Mouse (Mus musculus) induced T-regulatory cell, adult 2 months (primary cell): Measurements from ENCODE around the gene Gm3646.

ENCODE experiments used
- DNase-seq: peaks from one replicate; pipeline ENCODE4 v3.0.0-alpha.2; 2012; ENCODE audit warnings: low read depth

The Gm3646 gene

DNA sequence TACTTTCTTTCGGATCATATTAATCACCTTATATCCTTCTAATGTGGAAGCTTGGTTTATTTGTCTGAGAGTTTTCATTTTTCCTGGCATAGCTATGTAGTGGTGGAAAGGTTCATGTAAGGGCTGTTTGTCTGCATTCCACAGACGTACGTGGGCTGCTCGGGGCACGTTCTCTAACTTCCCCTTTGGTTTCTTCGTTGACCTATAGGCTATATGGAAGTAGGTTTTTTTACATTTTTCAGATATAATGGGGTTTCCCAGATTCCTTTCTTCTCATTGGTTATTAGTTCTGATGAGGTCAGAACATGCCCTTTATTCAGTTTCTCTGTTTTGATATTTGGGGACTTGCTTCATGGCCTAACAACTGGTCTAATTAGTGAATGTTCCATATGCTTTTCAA, 23.3 kb downstream of the Gm3646 start:
- DNase-seq: no peak

DNA sequence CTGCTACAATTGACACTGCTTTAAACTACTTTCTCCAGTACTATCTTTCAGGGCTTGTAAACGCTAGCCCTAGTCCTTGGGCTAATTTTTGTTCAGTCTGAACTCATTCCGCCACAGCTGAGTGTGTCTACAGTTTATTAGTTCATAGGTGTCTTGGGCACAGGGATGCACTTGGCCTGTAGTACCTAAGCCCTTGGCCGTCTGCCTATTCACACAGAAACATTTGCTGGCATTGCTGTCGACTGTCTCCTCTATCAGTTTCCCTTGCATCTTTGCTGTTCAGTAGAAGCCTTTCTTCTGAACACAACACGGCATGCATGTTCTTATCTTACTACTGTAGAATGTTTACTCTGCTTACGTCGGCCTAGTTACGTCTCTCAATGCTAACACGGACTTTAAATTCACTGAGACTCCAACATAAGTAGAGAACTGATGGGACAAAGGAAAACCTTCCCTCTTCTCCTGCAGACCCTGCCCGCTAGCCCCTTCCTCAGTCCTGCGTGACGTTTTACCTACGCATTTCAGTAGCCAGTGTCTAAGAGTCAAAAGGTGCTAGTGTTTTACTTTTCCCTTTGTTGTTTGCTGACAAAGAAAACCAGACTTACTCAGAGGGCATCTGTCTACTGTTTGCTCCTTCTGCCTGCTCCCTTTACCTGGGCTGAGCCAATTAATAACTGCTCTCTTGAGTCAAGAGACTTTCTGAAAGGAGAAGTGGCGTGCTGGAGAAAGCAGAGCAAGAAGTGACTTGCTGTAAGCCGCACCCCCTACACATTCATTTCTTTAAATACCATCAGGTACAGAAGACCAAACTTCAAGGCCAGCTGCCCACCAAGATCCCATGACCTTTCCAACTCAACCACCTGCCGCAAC, 25.8 kb downstream of the Gm3646 start:
- no peak for DNase-seq

DNA sequence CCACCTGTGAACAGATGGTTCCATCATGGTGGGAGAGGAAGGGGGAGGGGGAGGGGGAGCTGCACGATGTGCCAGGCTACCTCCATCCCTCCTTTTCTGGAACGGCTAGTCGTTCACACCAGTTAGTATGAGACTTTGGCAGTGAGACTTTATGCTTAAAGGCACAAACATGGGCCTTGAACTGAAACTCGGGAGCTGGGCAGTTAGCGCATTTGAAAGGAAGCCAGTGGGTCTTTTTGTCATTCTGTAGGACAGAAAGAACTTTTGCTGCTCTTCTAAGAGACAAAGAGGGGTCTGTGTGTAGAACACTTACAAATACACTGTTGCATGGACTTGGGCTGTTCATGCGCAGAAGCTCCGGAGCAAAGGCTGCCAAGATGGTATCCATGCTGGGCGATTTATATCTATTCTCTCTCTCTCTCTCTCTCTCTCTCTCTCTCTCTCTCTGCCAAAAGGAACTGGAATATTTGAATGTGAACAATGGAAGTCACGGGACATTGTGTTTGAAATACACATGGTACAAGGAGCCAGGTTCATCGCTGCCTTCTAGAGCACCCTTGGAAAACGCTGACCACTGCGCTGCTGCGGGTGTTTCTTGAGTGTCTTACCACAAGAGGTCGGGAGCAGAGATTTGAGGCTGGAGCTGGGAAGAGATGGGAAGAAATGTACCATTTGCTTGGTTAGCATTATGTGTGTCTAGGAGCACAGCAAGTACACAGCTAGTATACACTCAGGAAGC, 31.0 kb downstream of the Gm3646 start:
- no peak for DNase-seq

DNA sequence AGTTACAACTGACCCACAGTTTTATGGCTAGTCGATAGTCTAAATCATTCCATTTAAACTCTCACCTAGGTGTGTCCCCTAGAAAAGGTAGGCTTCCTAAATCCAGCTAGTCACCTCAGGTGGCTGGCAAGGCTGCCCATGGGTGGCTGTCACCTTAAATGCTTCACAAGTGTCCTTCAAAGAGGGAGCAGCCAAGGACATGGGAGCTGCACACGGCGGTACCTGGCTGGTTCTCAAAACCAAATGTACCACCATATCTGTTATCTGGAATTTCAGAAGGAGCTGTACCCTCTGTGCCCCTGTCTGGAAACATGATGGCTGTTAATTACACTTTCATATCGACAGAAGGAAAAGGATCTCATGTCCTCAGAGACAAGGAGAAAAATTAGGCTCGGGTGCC, 31.6 kb downstream of the Gm3646 start:
- DNase-seq: no peak

DNA sequence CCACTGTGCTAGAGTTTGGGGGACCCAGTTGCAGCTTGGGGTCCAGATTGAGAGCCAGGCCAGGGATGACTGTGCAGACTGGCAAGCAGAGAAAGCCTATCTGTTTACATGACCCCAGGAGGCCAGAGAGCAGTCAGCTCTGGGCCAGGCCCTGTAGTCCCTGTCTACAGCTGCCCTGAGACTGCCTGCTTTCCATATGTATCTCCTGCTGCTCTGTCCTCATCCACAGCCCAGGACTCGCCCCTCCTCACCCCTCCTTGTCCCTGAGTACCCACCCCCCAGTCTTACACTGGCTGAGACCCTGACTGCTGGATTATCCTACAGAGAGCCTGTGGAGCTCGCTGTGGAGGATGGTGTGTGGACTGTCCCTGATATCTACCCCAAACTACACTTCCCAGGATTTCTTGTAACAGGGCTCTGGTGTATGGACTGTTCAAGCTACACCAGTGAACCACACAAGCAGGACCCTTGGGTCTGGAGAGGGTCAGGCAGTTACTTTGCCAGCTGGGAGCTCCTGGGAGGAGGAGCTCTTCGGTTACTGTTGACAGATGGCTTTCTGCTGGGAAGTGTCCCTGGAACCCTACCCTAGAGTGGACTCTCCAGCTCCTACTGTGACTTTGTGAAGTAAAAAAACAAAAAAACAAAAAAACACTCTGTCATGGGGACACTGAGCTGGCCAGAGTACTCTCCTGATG, 32.6 kb downstream of the Gm3646 start:
- DNase-seq: no peak

DNA sequence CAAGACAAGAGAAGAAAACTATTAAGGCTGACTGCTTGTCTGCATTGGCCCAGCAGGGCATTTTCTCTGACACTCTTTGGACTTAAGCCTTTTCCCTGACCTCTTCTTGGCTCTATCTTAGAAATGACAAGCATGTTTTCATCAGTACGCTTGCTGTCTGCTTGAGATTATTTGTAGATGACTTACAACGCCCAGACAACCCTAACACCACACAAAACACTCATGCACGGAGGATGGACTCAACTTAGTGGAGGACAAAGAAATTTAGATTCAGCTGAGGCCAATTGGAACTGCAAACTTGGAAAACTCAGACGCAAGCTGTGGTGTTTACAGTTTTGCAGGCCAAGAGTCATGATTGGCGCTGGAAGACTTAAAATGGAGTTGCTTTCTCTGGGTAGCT, 34.7 kb downstream of the Gm3646 start:
- DNase-seq: no peak

DNA sequence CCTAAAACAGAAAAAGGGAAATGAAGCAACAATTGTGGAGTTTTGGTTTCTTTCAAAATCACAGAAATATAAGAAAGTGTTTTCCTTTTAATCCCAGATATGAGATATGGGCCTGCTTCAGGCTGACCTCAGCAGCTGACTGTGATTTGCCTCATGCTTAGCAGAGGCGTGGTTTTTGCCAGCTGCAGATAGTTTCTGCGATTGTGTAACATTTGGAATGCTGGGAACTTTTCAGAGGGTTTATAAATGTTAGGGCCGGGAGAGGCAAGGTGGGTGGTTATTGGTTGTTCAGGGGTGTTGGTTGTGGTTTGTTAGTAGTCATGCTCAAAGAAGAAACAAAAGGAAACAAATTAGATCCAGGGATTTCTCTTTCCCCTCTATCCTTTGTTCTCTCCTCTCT, 37.1 kb downstream of the Gm3646 start:
- DNase-seq: no peak

DNA sequence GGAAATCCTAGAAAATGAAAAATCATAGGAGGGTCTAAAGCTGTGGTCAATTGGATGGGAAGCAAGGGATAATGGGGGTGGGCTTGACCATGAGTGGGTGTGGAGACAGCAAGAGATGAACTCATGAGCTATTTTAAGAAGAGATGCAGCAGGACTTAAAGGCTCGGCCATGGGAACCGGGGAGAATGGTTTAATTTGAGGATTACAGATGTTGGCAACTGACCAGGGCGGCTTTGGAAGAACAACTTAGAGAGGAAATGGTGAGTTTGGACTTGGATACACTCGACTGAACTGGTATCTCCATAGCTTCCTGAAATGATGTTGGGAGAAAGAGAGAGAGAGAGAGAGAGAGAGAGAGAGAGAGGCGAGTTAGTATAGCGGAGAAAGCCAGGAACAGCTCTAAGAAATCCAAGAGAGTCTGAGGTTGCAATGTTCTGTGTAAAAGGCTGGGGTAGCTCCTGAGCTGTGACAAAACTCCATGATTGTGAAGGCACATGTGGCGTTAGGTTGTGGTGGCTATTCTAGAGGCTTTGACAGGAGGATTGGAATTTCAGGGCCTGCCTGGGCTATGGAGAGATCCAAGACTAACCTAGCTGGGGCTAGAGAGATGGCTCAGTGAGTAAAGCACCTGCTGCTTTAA, 39.2 kb downstream of the Gm3646 start:
- no peak for DNase-seq

DNA sequence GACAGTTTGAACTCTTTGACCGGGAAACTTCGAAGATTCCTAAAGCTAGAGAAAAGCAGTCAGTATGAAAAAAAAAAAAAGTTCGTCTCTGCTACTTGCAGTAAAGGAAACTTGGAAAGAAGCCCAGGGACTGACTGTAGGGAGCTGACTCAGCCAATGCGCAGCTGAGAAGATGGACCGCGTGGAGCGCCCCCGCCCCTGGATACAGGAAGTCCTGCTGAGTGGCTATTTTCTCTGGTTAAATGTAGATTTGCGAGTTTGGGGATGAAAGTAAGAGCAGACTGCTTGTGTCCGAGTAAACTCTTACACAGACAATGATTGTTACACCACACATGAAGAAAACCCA, 43.1 kb downstream of the Gm3646 start:
- DNase-seq: peak; percentile 29

DNA sequence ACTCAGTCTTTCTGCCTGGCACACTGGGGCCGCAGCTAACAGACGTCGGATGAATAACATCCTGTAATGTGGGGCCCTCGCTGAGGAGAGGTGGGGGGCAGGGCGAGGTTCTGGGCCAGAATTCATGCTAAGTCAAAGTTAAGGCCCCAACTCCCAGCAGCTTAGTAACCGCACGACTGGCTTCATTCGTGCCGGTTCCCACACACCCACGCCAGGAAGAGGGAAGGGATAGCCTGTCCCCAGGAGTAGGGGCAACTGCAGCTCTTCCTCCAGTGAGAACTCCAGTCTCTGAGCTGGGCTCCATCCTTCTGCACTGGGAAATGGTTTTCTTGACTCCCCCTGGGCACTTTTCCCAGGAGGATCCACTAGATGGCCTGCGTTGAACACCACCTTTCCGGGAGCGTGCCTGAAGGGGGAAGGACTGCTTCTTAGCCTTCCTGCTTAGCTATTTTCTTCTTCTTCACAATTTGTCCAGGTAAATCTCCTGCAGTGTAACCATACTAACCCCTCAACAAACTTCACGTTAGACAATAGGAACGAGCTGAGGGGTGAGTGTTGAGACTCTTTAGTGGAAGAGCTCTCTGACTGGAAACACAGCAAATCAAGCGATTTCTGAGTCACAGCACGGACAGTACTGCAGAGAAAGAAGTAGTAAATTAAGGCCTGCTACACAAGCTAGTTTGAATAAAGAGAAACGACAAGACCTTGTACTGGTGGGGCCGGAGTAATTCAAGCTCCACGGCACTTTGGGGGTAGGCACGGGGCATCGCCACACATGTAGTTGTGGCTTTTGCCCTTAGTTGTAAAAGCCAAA, 43.7 kb downstream of the Gm3646 start:
- peak; percentile 67 for DNase-seq

DNA sequence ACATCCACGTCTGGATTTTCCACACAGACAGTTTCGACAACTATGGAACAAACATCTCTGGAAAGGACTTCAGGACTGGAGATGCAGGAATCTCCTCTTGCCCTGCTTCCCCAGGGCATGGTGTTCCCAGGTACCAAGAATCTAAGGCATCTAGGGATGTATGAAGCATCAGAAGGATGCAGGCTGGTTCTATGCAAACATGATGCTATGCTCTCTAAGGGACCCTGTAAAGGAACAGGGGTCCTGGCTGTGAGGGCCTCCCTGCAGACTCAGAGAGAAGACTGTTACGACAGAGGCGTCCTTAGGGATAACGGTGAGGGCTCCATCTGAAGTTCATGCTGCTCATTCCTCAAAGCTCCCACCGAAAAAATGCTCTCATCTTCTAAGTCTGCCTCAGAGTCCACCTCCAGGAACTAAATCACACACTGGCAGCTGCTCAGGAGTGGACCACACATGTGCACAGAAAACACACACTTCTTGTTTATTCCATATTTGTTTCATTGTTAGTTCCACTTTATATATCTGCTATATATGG, 44.9 kb downstream of the Gm3646 start:
- no peak for DNase-seq

DNA sequence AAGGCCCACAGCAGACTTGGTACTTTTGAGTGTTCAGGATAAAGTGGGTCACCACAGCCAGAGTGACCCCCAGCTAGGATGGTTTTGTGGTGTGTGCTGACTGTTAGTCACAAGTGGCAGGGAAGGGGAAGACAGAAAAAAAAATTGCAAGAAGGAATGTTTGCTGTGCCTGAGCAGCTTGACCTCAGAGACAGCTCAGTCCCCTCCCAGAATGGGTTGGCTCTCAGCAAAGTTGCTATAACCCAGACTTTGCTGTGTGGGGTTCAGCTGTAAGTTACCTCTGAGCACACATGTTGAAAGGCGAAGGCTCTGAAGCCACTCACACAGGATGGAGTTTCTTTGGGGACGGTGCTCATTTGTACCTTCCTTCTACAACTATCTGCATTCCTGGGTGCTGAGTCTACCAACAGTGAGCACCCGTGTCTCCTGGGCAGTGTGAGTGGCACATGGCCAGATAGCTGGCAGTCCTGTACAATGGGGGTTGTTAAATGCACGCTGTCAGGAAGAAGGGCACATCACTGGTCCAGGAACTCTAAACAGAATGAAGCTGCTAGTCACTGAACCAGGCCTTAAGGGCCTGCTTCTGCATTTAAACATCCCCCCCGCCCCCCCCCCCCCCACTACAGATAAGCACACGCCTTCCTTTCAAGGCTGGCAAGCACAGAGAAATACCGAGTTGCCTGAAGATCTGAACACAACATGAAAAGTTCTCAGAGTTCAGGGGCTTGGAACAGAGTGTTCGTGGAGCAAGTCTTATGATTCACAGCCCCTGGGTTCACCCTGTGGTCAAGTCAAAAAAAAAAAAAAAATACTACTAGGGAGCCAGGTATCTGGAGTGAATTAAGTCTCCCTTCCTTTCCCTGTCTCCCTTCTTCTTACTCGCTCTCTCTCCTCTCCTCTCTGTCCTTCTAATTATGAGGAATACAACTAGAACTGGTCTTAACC, 45.6 kb downstream of the Gm3646 start:
- no peak for DNase-seq

DNA sequence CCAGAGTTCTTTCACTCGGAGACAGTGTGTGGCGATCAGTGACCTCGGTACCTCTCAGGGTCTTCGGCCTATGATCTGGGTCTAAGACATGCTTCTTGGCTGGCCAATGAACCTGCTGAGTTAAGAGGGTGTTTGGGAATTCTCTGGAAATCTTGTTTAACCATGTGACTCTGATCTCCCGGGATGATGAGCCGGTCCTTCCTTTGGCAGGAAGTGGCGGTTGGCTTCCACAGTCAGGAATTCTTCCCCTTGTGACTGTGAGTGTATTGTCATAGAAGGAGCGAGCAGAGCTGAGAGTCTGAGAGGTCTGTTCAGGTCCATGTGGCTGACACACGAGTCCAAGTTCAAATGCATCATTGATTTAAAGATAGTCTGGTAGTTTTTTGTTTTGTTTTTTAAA, 46.9 kb downstream of the Gm3646 start:
- no peak for DNase-seq

DNA sequence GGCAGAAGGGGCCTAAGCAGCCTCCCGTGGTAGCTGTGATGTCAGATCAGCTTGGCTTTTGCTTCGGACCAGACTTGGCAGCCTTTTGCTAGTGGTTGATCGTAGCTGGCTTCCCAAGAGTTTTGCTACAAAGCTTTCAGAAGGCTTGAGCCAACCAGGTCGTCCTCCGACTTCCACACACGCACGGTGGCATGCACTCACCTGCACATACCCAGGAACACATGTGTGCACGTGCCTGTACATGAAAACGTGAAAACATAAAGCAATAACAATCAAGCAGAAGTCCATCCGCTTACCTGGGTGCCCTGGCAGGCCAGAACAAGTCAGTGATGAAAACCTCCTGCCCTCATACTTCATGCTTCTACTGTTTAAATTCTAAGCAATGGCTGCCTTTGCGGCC, 48.2 kb downstream of the Gm3646 start:
- DNase-seq: no peak

DNA sequence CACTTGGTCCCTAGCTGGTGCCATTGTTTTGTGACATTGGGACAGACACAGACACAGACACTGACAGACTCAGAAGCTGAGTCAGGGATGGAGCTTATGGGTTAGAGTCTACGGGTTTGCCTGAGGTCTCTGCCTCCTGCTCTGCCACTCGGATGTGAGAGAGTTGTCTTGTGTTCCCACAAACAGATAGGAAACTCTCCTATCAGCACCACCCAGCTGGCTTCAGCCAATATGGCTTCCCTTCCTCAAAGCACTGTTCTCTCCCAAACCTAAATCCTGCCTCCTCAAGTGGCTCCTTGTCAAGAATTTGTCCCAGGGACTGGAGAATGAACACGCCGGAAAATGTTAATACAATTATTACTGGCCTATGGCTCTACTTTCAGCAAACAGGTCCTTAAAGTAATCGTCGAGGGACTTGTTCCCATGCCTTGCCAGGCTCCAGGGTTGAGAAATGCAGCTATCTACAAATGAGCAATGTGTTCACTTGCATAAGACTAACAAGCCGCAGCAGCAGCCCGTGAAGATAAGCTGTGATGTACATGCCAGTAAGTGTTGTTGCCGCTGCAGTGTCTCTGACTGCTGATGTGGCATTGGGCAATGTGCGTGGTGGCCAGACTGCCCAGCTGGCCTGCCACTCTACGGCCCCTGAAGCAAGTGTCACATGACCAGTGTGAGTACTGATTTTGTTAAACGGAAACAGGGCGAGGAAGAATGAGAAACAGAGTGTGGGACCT, 50.7 kb downstream of the Gm3646 start:
- no peak for DNase-seq
